Mouse (Mus musculus) urinary bladder, postnatal 25 days (tissue): ENCODE data around the gene Olfr599.
"Not testable (repeated sequence)": the region's sequence is repeated elsewhere in the genome, so short reads cannot be mapped to it uniquely, and the experiment has no call there.

Source experiments
- DNase-seq: peaks from one replicate; pipeline ENCODE4 v3.0.0; 2022; ENCODE audit warnings: low spot score

Gene Olfr599

DNA sequence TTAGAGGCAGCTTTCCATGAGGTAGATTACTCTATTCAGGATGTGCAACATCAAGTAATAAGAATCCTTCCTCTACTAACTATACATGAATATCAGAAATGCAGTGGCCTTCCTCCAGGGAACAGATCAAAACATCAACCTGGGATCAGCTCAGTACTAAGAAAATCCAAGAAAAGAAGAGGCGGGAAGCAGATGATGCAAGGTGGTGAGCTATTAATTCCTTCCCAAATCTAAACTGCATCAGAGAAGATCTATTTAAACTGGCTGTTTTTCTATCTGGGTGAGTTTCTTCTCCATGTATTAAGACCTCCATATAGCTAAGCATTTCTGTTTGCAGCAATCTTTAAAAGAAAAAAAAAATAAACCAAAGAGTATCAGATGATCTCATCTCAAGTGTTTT, at the start of gene Olfr599:
Olfr599 (plus strand) TSS at position 301 of the 400 bp plus-strand sequence.
- DNase-seq = no peak

DNA sequence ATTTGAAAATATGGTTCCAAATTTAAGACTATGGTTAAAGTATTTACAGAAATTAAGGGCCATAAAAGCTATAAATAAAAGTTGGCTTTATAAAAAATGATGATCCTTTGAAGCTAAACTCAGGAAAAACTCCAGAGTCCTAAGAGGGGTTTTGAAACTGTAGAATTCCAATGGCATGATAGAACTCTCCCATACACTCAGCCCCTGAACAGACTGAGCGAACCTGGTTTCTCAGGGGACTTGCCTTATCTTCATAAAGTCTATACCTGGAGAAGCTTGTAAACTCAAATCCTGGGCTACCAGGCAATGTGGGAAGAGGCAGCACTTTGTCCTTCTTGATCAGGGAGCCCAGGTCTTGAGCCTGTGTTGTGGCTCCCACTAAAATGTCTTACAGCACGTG, 30.4 kb upstream of the Olfr599 start, which contains the start of gene Olfr596:
Olfr596 (plus strand) TSS at position 301 of the 400 bp plus-strand sequence.
- not testable (repeated sequence) for DNase-seq

DNA sequence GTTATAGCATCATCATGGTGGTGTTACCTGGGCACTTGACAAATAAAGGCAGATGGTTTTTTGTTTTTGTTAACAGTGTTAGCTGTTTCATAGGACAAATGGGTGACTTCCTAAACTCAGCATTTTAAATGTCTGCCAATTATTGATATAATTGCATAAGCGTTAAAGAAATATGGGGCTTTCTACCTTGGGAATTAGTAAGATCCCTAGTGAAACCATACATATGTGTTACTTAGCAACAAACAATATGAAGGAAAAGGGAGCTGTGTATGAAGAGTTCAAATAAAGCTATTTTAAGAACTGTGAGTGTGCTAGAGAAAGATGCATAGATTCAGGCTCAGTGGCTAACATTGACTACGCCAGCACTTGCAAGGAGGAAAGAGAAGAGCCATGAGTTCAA, 19.7 kb upstream of the Olfr599 start, which contains the start of gene Olfr597:
Olfr597 (plus strand) TSS at position 301 of the 400 bp plus-strand sequence.
- not testable (repeated sequence) for DNase-seq

DNA sequence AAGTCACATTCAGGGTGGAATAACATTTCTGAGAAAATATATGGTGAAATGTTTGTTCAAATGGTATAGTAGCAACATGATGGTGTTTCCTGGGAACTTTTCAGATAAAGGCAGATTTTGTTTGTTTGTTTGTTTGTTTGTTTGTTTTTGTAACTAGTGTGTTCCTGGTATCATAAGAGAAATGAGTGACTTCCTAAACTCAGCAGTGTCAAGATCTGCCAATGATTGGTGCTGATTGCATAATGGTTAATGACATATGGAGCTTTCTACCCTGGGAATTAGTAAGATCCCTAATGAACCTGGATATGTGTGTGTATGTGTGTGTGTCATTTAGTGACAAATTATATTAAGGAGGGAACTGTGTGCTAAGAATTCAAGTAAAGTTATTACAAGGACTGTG, 12.4 kb upstream of the Olfr599 start, which contains the start of gene Olfr598:
Olfr598 (plus strand) TSS at position 301 of the 400 bp plus-strand sequence.
- no peak for DNase-seq

DNA sequence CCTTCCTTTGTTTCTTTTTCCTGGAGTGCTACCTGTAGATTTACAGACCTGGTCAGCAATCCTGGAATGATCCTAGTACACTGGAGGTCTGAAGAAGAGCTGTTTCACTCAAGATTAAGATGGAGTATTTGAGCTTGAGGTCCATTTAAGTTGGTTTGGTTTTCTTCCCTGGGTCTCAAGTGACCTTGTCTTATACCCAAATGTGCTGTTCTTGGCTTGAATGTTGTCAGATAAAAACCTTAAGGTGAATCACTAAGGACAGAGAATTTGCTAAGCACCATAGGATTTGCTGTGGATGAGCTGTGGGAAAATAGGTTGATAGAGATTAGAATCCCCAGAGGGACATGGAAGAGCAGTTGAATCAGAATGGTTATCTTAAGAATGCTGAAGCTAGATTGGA, 13.9 kb downstream of the Olfr599 start, which contains the start of gene Olfr600:
Olfr600 (minus strand) TSS at position 101 of the 400 bp plus-strand sequence.
- DNase-seq = no peak

DNA sequence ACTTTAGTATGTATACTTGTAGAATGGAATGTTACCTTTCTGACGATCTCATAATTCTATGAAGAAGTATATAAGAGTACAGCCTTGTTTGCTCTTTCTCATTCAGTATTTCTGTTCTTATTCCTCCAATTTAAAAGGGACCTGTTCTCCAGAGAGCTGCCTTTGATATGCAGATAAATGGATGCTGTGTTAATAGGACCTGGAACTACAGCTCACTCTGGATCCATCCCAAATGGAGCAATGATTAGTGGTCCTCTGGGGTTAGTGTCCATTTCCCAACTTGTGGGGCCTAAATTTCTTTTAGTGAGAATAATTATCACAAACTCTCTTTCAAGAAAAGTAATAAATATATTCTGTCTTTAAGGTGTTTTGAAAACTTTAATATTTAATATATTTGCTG, 26.8 kb downstream of the Olfr599 start, which contains the start of gene Olfr601:
Olfr601 (minus strand) TSS at position 101 of the 400 bp plus-strand sequence.
- no peak for DNase-seq

DNA sequence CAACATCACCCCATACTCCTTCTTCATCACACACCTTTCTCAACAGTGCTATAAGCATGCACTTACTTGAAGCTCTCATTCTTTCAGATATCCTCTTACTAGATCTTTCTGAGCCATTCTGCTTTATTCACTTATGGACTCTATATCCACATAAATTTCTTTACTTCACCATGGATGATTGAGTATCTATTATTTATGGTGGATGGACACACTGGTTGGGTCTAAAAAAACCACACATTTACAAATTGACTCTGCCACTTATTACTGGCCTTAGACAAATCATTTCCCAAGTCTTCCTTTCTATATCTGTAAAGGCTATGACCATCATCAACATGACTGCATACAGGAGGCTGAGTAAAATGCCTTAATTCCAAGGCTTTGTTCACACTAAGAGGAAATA, 50.4 kb downstream of the Olfr599 start, which contains the start of gene Olfr603:
Olfr603 (minus strand) TSS at position 101 of the 400 bp plus-strand sequence.
- no peak for DNase-seq
